Mouse (Mus musculus) MEL-GATA-1-ER (cell line): ENCODE data around the gene Psmb4.
"Not testable (repeated sequence)": the region's sequence is repeated elsewhere in the genome, so short reads cannot be mapped to it uniquely, and the experiment has no call there.

Experiments
- DNase-seq: peaks from one replicate; pipeline ENCODE4 v3.0.0-alpha.2; 2012; ENCODE audit warnings: low read depth; ENCODE audit errors: extremely low read depth

Gene Psmb4

DNA sequence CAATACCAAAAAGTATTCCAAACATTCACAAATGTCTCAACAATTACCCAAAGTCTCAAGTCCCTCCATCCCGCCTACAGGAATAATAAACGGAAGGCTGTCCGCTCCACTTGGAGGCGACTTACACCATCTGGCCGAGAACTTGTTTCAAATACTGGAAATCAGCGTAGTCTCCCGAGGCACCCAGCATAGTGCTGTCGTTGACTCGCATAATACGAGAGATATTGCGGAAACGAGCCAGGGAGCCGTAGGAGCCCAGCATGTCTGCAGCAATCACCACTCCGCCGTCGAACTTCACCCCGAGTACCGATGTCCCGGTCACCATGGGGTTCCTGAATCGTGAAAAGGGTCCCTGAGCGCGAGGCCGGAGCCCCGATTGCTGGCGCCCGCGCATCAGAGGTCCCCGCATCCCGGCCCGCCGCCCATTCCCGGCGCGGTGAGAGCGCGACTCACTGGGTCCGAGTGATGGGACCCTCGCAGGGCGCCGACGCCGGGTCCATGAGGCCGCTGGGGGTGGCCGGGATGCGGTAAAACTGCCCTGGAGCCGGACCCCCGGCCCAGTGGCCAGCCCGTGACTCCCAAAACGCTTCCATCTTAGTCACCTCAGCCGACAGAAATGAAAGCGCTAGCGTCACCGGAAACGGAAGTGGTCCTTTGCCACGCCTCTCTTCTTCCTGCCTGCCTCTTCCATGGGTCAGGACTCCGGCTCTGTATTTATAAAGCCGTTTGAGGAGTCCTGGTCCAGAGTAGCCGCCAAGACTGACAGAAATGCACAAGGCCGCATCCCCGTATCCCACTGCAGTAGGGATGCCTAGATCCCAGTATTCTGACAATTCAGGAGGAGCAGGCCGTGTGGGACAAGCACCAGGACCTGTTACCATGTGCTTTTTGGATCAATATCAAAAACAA, at the start of gene Psmb4:
Gene Psmb4 (minus strand): TSS at position 646 of the 909 bp plus-strand sequence.
- DNase-seq = peak; percentile 98

DNA sequence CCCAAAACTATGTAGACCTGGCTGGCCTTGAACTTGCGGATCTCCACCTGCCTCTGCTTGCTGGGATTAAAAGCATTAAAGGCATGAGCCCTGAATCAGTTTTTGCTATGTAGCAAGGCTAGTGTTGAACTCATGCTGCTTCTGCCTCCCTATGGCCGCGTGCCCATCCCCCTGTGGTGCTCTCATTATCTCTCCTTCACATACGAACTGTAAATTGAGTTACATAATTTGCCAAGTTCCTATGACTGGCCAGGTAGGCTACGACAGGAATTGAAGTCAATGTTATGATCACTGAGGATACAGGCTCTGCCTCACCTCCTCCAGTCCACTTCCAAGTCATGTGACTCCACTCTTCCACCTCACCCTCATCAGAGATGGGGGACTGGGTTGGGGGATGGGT, 49.4 kb upstream of the Psmb4 start:
- not testable (repeated sequence) for DNase-seq

DNA sequence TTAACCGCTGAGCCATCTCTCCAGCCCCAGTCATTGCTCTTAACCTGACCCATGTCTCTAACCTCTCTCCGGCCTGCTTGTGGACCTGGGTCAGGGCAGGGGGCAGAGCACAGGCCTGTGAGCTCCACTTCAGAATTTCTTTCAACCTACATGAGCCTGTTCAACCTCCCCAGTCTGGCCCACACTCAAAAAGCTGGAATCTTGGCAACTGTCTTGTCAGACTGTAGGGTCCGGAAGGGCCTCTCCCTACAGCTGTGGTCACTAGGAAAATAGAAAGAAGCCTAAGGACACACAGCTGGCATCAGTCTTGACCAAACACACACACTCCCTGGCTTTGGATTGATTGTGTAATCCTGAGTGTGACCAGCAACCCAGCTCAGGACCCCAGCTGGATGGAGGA, 48.6 kb upstream of the Psmb4 start:
- not testable (repeated sequence) for DNase-seq

GRCm38 (mm10) chr3:94934564-94934963, 47.8 kb upstream of the Psmb4 start:
- DNase-seq = not testable (repeated sequence)

DNA sequence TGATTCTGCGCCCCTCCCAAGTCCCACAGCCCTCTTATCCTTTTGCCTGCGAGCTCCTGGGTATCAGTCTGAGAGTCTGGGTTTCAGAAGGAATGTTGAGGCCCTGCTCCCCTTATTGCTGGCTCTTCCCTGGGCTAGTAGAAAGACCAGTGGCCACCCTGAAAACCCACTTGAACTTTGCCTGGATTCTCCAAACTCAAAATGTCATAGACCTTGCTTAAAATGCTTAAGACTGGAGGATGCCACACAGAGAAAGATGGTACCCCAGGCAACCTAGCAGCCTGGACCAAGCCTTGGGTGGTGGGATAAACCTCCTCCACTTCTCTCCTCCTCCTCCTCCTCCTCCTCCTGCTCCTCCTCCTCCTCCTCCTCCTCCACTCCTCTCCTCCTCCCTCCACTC, 46.8 kb upstream of the Psmb4 start:
- not testable (repeated sequence) for DNase-seq

DNA sequence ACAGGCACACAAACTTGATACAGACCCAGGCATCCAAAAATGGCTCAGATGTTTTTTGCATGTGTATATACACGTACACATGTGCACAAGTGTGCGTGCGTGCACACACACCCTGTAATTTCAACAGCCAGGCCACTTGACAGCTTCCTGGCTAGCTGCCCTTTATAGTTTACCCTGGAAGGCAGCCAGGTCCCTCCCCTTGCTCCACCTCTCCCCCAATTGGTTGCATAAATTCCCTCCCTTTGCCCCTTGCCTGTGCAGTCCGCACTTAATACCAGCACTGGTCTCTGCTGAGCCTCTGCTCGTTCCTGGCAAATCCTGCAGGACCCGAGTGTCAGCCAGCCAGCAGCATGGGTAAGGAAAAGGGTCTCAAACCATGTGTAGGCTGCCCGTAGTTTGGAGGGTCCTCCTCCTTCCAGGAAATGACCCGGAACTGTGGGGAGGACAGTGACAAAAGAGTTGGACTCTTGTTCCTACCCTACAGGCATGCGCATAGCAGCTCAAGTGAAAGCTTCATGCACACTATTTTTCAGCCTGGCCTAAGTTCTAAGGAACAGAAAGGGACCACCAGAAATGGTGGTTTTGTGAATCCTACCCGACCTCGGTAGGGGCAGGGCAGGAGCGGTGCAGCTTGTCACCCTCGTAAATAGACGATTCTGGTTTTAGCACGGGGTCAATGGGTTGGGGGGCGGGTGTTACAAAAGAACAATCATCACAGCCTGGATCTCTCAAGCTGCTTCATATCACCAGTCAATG, 46.2 kb upstream of the Psmb4 start, which contains the start of gene Selenbp1:
Gene Selenbp1 (plus strand): TSS at position 248 of the 756 bp plus-strand sequence.
- peak; percentile 98 for DNase-seq

GRCm38 (mm10) chr3:94932279-94932678, 45.5 kb upstream of the Psmb4 start:
- DNase-seq = not testable (repeated sequence)

- peak; percentile 97 for DNase-seq
These were observed 44.8 kb upstream of the Psmb4 start for GRCm38 (mm10) chr3:94931427-94932082.

DNA sequence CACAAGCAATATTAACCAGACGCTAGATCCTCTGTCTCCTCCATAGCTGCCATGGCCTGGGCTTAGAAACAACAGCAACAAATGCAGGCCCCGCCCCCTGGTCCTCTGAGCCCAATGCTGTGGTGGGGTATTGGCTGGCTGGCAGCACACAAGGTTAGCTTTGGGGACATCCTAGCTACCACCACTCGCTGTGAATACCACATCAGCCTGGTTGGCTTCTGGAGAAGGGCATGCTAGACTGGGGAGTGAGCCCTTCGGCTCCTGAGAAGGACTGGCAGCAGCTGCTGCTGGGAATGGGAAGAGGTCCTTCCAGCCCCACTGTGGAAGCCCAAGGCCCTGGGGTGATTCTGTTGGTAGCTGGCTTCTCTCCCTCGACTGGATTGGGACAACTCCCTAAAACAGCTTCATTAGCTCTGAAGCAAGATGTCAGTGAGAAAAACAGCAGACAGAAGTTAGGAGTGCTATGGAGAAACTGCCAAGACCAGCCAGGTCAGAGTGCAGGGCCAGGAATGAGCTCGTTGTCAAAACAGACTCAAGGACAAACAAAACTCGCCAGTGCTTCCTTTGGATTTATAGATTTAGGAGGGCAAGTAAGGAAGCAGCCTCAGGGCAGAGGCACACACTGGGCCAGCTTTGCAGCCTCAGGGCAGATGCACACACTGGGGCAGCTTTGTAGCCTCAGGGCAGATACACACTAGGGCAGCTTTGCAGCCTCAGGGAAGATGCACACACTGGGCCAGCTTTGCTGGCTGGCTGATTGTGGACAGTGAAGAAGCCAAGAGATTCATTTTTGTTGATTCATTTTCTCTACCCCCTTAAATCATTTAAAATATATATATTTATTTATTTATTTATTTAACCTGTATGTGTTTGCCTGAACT, 43.9 kb upstream of the Psmb4 start:
- not testable (repeated sequence) for DNase-seq

DNA sequence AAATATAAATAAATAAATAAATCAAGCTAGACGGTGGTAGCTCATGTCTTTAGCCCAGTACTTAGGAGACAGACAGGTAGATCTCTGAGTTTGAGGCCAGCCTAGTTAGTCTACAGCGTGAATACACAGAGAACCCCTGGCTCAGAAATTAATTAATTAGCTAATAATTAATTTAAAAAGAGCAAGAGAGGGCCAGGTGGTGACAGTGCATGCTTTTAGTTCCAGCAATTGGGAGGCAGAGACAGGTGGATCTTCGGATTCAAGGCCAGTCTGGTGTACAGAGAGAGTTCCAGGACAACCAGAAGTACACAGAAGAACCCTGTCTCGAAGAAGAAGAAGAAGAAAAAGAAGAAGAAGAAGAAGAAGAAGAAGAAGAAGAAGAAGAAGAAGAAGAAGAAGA, 42.2 kb upstream of the Psmb4 start:
- DNase-seq = not testable (repeated sequence)

DNA sequence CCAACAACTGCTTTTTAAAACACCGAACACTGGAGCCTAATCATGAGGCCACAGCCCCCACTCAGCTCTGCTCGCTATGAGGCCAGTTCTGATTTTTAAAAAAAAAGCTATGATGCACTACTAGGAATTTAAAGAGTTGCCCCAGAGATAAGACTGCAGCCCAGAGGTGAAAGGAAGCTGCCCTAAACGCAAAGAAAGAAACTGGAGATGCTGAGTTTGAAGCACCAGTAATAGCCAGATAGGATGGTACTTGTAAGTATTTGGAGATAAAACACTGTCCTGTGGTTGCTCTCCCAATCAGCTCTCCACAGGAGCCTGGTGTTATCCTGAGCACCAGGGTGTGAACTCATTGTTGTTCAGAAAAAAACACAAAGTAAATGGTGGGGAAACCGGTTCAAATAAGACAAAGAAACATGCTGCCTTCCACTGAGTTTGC, 39.6 kb upstream of the Psmb4 start:
- peak; percentile 96 for DNase-seq

GRCm38 (mm10) chr3:94924688-94925087, 37.9 kb upstream of the Psmb4 start:
- no peak for DNase-seq

- no peak for DNase-seq
These were observed 35.6 kb upstream of the Psmb4 start for GRCm38 (mm10) chr3:94922333-94922732.

DNA sequence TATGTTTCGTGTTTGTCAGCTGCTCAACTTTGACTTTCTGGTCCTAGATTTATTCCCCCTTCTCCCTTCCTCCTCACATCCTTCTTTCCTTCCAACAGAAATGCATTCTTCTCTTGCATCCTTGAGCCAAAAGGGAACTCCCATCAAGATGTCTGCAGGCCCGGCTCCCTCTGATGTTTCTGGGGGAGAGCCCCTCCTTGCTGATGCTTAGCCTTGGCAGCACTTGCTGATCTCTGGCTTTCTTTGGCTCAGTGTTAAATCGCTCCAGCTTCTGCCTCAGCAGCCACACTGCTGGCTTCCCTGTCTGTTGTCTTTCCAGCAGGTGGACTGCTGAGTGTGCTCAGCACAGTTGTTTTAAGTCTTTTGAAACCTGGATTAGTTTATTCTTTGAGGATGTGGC, 34.3 kb upstream of the Psmb4 start:
- DNase-seq = no peak

GRCm38 (mm10) chr3:94918845-94919244, 32.1 kb upstream of the Psmb4 start:
- no peak for DNase-seq

- DNase-seq = no peak
These were observed 31.1 kb upstream of the Psmb4 start for GRCm38 (mm10) chr3:94917816-94918361.

DNA sequence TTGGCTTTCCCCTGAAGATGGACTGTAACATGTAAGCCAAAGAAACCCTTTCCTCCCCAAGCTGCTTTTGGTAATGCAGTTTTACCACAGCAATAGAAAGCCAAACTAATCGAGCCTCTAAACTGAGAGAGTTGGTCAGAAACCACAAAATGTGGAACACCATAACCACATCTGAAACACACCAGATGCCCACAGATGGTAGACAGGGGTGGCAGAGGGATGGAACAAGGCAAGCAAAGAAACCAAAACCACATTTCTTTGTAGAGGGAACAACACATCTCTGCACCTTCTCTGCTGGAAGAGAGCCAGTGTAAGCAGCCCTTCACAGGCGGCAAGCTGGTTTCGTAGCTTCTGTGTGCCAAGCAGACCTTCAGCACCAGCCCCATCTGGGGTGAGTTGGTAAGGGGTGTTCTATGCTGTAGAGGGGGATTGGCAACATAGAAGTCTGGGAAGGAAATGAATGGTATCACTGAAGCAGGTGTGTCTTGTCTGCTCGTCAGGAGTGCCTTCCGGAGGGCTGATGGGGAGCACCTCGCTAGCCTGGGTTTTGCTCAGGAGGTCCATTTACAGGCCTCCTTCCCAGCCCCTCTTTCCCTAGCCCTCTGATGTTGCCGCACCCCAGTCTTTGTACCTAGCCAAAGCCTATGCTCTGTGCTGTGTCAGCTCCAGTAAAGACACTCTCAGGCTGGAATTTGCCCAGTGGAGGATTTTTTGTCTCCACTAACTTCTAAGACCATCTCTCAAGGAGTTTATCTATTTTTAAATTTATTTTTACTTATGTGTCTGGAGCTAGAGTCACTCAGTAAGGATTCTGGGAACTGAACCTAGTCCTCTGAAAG, 29.4 kb upstream of the Psmb4 start:
- no peak for DNase-seq

DNA sequence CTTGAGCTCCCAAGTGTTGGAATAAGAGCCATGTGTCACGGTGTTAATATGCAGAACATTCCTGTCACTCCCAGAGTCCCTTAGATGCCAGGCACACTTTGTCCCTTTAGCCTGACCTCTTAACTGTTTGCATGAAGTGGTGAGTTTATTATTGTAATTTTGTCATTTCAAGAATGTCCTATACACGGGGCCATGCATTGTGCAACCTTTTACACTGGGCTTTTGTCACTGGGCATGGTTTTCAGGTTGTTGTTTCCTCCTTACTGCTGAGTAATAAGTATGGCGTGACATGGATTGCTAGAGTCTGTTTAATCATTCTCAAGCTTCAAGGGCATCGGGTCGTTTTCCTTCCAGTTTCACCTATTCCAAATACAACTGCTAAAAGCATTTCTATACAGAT, 27.0 kb upstream of the Psmb4 start:
- no peak for DNase-seq

- DNase-seq = no peak
These were observed 24.4 kb upstream of the Psmb4 start for GRCm38 (mm10) chr3:94911050-94911693.
